In genomic region chr4:23913396-23913795, GRCm38 (mm10) we compare ENCODE assay signal across 10 mouse cellular contexts.
DNase-seq lines count a peak whose midpoint lies in the region; ATAC-seq and TF ChIP-seq lines count a peak whose summit lies in the region.
"Had no signal": no experiment of that assay in that cellular context is flagged by ENCODE, and none has a peak within 500 bp of the region (broad histone marks: within the 10 kb centered on the region; RNA-seq: fewer than 3 reads in every experiment).

No protein-coding gene starts in this region.

- H3K4me1 ChIP-seq in forebrain, embryonic 14.5 days (ENCODE audit: control insufficient read depth, insufficient read depth, low read length), result no peaks in the 10 kb centered on the region
- H3K4me1 ChIP-seq in kidney, adult 2 months (ENCODE audit: control insufficient read depth, insufficient read depth, low read length), result no peaks in the 10 kb centered on the region

- WGBS in forebrain, embryonic 14.5 days, result 1% methylated on average over 4 of the region's 4 CpGs
- 23% methylated on average over 4 of the region's 4 CpGs for WGBS in kidney, adult 2 months

- peak; percentile 96 for ATAC-seq in forebrain, embryonic 14.5 days

- H3K4me3 ChIP-seq in forebrain, embryonic 14.5 days (ENCODE audit: low read depth, low read length), result no peak overlapping the region
- H3K4me3 ChIP-seq in kidney, adult 2 months (ENCODE audit: insufficient read depth, low read depth, low read length), result no peak overlapping the region
- H3K4me3 ChIP-seq: erythroblast, embryonic 14.5 days had no signal

- H3K9me3 ChIP-seq in forebrain, embryonic 14.5 days (replicated peaks; ENCODE audit: control insufficient read depth, low read length), result no peaks in the 10 kb centered on the region

- H3K4me2 ChIP-seq in forebrain, embryonic 14.5 days (ENCODE audit: low read length), result no peak overlapping the region

- H3K27ac ChIP-seq in forebrain, embryonic 14.5 days (ENCODE audit: low read depth, low read length), result no peak overlapping the region
- H3K27ac ChIP-seq in kidney, adult 2 months (ENCODE audit: insufficient read depth, low read depth, low read length), result no peak overlapping the region

- TF ChIP-seq CTCF in kidney, adult 2 months (conservative IDR thresholded peaks at IDR 0.05; ENCODE audit: insufficient read depth, insufficient read length, low read depth, low read length), result no peak

- H3K27me3 ChIP-seq in forebrain, embryonic 14.5 days (replicated peaks; ENCODE audit: control insufficient read depth, insufficient read depth, low read length), result no peaks in the 10 kb centered on the region
- H3K27me3 ChIP-seq in kidney, adult 2 months (replicated peaks; ENCODE audit: control insufficient read depth, insufficient read depth, low read length), result no peaks in the 10 kb centered on the region

- no peak for TF ChIP-seq POLR2A in kidney, adult 2 months (IDR thresholded peaks at IDR 0.05; ENCODE audit: low read depth, low read length)

- no peaks in the 10 kb centered on the region for H3K36me3 ChIP-seq in forebrain, embryonic 14.5 days (ENCODE audit: control insufficient read depth, insufficient read depth, low read length)
- H3K36me3 ChIP-seq in kidney, adult 2 months (ENCODE audit: control insufficient read depth, insufficient read depth, low read length), result no peaks in the 10 kb centered on the region

- no peak overlapping the region for H3K9ac ChIP-seq in forebrain, embryonic 14.5 days (ENCODE audit: low read length)

- peak; percentile 41 for DNase-seq in right cerebral cortex, adult 18-20 months
- no peak for DNase-seq in right cerebral cortex, postnatal 25 days
- DNase-seq in forebrain, embryonic 14.5 days (ENCODE audit: low spot score), result peak; percentile 85
- peak; percentile 28 for DNase-seq in mesoderm, embryonic 11.5 days (ENCODE audit: low read depth, low spot score)
- DNase-seq in telencephalon, adult 2 months (ENCODE audit: low read depth, low spot score), result peak; percentile 11
- DNase-seq in testis, postnatal 14 days (ENCODE audit: low spot score), result no peak
- DNase-seq in kidney, adult 2 months, result no peak
- DNase-seq in yolk sac, embryonic 10.5 days (ENCODE audit: low spot score), result no peak
- DNase-seq: thymus, postnatal 36 days had no signal

Comparison
In these comparisons a context has a peak if more than half of its experiments do, and no peak if none do; other contexts are left out.
1. DNase-seq: peak in right cerebral cortex, adult 18-20 months (single experiment), forebrain, embryonic 14.5 days (single experiment), mesoderm, embryonic 11.5 days (single experiment) and telencephalon, adult 2 months (single experiment); none in right cerebral cortex, postnatal 25 days (single experiment), testis, postnatal 14 days (single experiment), kidney, adult 2 months (single experiment) and yolk sac, embryonic 10.5 days (single experiment).